Mouse (Mus musculus) midbrain, embryonic 10.5 days (tissue): ENCODE measurements around the gene Slamf6. TPM values are rescaled to one million over a fixed set of nuclear protein-coding genes. Genes with fewer than 3 reads are reported as not detected.

Source experiments
- DNase-seq: peaks from one replicate; pipeline ENCODE4 v3.0.0-alpha.2; 2017; ENCODE audit warnings: low spot score
- H3K27ac ChIP-seq: fragments of 300-500 bp; sonication (generic); replicated peaks from 2 replicates; pipeline ENCODE4 v1.5.1; 2016; ENCODE audit warnings: mild to moderate bottlenecking
- H3K27me3 ChIP-seq: fragments of 300-500 bp; sonication (generic); 2 replicates; pipeline ENCODE4 v1.6.1; 2016; ENCODE audit warnings: low read depth, mild to moderate bottlenecking; ENCODE audit not compliant: poor library complexity, severe bottlenecking
- H3K36me3 ChIP-seq: fragments of 300-500 bp; sonication (generic); 2 replicates; pipeline ENCODE4 v1.6.1; 2016; ENCODE audit warnings: mild to moderate bottlenecking, moderate library complexity
- H3K4me1 ChIP-seq: fragments of 300-500 bp; sonication (generic); 2 replicates; pipeline ENCODE4 v1.6.1; 2016
- H3K4me3 ChIP-seq: fragments of 300-500 bp; sonication (generic); 2 replicates; pipeline ENCODE4 v1.5.1; 2016; ENCODE audit warnings: mild to moderate bottlenecking, moderate library complexity
- H3K9me3 ChIP-seq: fragments of 300-500 bp; sonication (generic); replicated peaks from 2 replicates; pipeline ENCODE4 v1.6.1; 2016; ENCODE audit warnings: mild to moderate bottlenecking
- WGBS: fragments of 180-500 bp; shearing (Covaris S2); methylation state at CpG from one replicate; pipeline ENCODE4 v1.1.7; 2016; 5-methylcytosine and 5-hydroxymethylcytosine counted together
- polyA plus RNA-seq: library from polyadenylated mRNA; unstranded; fragments of >200 nt; fragmentation: Nextera tagmentation; extraction: Ambion mirVana; gene quantifications from 2 replicates; pipeline ENCODE4 v1.2.1, GENCODE M21; 2016

Slamf6 gene
- polyA plus RNA-seq, 1 experiment from 2014 or later: not detected

DNA sequence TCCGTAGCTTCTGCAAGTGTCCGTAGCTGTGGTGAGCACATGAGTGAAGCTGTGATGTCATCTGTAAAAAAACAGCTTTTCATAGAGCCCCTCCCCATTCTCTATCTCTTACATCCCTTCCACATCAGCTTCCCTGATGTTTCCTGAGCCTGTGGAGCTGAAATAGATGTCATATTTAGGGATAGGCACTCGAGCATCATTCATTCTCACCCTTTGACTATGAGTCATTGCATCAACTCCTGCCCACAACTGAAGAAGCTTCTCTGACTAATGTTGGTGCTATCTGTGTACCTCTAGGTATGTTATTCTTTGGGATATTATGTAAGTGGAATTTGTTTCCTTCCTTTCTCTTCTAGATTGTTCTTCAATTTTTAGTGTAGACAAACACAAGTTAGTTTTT lies 7.6 kb downstream of the Slamf6 start:
- 81% methylated on average over 3 of the region's 3 CpGs for WGBS
- H3K36me3 ChIP-seq: no peaks in the 10 kb centered on the region

GRCm38 (mm10) chr1:171933851-171934250 lies 16.5 kb downstream of the Slamf6 start:
- no peaks in the 10 kb centered on the region for H3K4me1 ChIP-seq
- H3K27me3 ChIP-seq: no peaks in the 10 kb centered on the region
- H3K9me3 ChIP-seq: no peaks in the 10 kb centered on the region
- no peak overlapping the region for H3K27ac ChIP-seq
- 84% methylated on average over 3 of the region's 3 CpGs for whole genome bisulfite sequencing
- no peak overlapping the region for H3K4me3 ChIP-seq
- DNase-seq: no peak
- H3K36me3 ChIP-seq: no peaks in the 10 kb centered on the region

More for the DNA sequence above, 7.6 kb downstream of the Slamf6 start:
- Histone ChIP-seq H3K9me3 (no peaks in the 10 kb centered on the region), H3K27me3 (no peaks in the 10 kb centered on the region), H3K4me3 (no peak overlapping the region), H3K4me1 (no peaks in the 10 kb centered on the region), H3K27ac (no peak overlapping the region)
- no peak for DNase-seq

GRCm38 (mm10) chr1:171938952-171939948 lies 21.9 kb downstream of the Slamf6 start:
- 87% methylated on average over 14 of the region's 14 CpGs for WGBS

GRCm38 (mm10) chr1:171940626-171941025 lies 23.3 kb downstream of the Slamf6 start:
- Histone ChIP-seq H3K4me1 (0 out of 2 replicates have a peak, but pooled peaks cover 2% of the 10 kb centered on the region), H3K27ac (no peak overlapping the region), H3K4me3 (no peak overlapping the region), H3K9me3 (no peaks in the 10 kb centered on the region), H3K27me3 (no peaks in the 10 kb centered on the region), H3K36me3 (no peaks in the 10 kb centered on the region)
- no peak for DNase-seq
- 90% methylated on average over 6 of the region's 6 CpGs for WGBS

More at GRCm38 (mm10) chr1:171938952-171939948, 21.9 kb downstream of the Slamf6 start:
- DNase-seq: no peak
- Histone ChIP-seq H3K4me1 (0 out of 2 replicates have a peak, but pooled peaks cover 2% of the 10 kb centered on the region), H3K4me3 (no peak overlapping the region), H3K9me3 (no peaks in the 10 kb centered on the region), H3K36me3 (no peaks in the 10 kb centered on the region), H3K27ac (peak overlapping the region; percentile 1; the same call in 1 of the 2 replicates), H3K27me3 (no peaks in the 10 kb centered on the region)

GRCm38 (mm10) chr1:171946447-171946995 lies 29.2 kb downstream of the Slamf6 start:
- Histone ChIP-seq H3K36me3 (no peaks in the 10 kb centered on the region), H3K27ac (no peak overlapping the region), H3K27me3 (no peaks in the 10 kb centered on the region), H3K4me1 (no peaks in the 10 kb centered on the region), H3K4me3 (no peak overlapping the region), H3K9me3 (no peaks in the 10 kb centered on the region)
- 48% methylated on average over 6 of the region's 6 CpGs for WGBS
- DNase-seq: no peak

DNA sequence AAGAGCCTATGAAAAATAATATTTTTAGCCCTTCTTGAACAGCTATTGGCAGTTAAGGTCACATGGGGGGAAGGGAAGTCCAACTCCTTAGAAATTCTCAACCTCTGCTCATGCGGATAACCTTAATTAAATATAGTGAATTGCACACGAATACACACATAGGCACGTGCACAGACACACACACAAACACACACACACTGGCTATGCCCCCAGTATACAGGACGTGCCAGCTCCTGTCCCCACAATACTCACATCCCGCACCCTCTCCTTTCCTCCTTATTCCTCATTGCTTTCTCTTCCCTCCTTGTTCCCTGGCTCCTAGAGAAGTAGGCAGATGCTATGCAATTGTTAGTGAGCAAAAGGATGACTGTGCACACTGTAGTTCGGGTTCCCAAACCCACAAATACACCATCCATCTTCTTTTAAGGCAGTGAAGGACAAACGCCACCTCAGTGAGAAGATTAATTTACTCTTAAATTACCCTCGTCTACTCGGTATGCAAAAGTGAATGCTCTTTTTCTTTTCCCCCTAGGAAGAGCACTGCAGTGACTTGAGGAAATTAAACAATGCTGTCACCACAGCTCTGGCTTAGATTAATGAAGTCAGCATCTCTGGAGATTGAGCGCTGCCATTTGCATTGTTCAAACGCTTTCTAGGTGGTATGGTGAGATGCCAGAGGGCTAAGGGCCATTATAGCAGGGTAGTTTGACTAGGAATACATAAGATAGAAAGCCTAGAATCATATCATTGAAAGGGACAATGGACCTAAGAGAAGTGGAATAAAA lies 31.0 kb downstream of the Slamf6 start:
- Histone ChIP-seq H3K4me1 (no peaks in the 10 kb centered on the region), H3K27ac (no peak overlapping the region), H3K36me3 (no peaks in the 10 kb centered on the region), H3K4me3 (no peak overlapping the region), H3K9me3 (no peaks in the 10 kb centered on the region), H3K27me3 (no peaks in the 10 kb centered on the region)
- DNase-seq: no peak
- WGBS: 87% methylated on average over 11 of the region's 11 CpGs

GRCm38 (mm10) chr1:171948946-171949508 lies 31.7 kb downstream of the Slamf6 start:
- 87% methylated on average over 6 of the region's 6 CpGs for WGBS
- Histone ChIP-seq H3K4me1 (no peaks in the 10 kb centered on the region), H3K9me3 (no peaks in the 10 kb centered on the region), H3K4me3 (no peak overlapping the region), H3K27me3 (no peaks in the 10 kb centered on the region), H3K36me3 (no peaks in the 10 kb centered on the region), H3K27ac (no peak overlapping the region)
- DNase-seq: no peak

DNA sequence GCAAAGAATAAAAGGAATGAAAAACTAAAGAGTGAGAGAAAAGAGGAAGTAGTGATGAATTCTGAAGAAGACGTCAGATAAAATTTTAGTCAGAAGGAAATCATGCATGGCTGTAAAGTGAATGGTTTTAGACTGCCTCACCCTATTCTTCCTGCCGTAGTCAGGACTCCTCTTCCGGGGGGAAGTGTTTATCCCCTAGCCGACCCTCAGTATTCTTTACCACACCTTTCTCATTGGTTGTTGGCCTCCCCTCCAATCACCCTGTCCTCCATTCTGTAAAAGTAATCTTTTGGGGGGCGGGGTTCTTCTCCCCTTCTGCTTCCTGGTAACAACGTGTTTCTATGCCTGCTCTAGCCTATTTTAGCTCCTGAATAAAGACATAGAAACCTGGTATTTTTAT lies 37.8 kb downstream of the Slamf6 start:
- Histone ChIP-seq H3K27me3 (no peaks in the 10 kb centered on the region), H3K4me3 (no peak overlapping the region), H3K36me3 (no peaks in the 10 kb centered on the region), H3K9me3 (no peaks in the 10 kb centered on the region), H3K4me1 (no peaks in the 10 kb centered on the region), H3K27ac (no peak overlapping the region)
- 77% methylated on average over 6 of the region's 6 CpGs for WGBS
- no peak for DNase-seq

GRCm38 (mm10) chr1:171957411-171957810 lies 40.1 kb downstream of the Slamf6 start:
- Histone ChIP-seq H3K9me3 (no peaks in the 10 kb centered on the region), H3K4me1 (no peaks in the 10 kb centered on the region), H3K36me3 (no peaks in the 10 kb centered on the region), H3K27ac (no peak overlapping the region), H3K4me3 (no peak overlapping the region), H3K27me3 (no peaks in the 10 kb centered on the region)
- DNase-seq: no peak
- 87% methylated on average over 2 of the region's 2 CpGs for WGBS

GRCm38 (mm10) chr1:171960726-171961125 lies 43.4 kb downstream of the Slamf6 start:
- Histone ChIP-seq H3K27ac (no peak overlapping the region), H3K4me3 (no peak overlapping the region), H3K36me3 (no peaks in the 10 kb centered on the region), H3K9me3 (no peaks in the 10 kb centered on the region), H3K4me1 (no peaks in the 10 kb centered on the region), H3K27me3 (no peaks in the 10 kb centered on the region)
- no peak for DNase-seq
- 92% methylated on average over 5 of the region's 5 CpGs for WGBS

GRCm38 (mm10) chr1:171961704-171962103 lies 44.4 kb downstream of the Slamf6 start:
- Histone ChIP-seq H3K4me1 (no peaks in the 10 kb centered on the region), H3K27me3 (no peaks in the 10 kb centered on the region), H3K4me3 (no peak overlapping the region), H3K27ac (no peak overlapping the region), H3K36me3 (no peaks in the 10 kb centered on the region), H3K9me3 (no peaks in the 10 kb centered on the region)
- no peak for DNase-seq
- WGBS: 88% methylated on average over 6 of the region's 6 CpGs

DNA sequence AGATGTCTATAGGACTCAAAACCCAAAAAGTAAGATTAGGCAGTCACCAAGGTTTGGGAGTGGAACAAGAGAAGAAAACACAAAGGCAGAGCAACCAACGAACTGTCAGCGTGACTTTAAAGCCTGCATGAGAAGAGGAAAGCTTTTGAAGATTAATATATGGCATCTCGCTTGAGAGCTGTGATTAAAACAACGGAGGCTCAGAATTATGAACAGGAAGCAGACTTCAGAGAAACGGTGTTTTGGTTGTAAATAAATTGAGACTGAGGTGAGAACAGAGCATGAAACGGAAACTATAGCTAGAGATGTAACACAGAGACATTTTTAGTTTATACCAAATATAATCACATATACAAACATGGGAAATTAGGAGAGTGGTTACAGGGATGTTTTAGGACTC lies 46.3 kb downstream of the Slamf6 start:
- WGBS: 88% methylated on average over 6 of the region's 6 CpGs
- no peak overlapping the region for H3K4me3 ChIP-seq
- no peaks in the 10 kb centered on the region for H3K27me3 ChIP-seq
- no peaks in the 10 kb centered on the region for H3K4me1 ChIP-seq
- no peak overlapping the region for H3K27ac ChIP-seq
- H3K36me3 ChIP-seq: no peaks in the 10 kb centered on the region
- H3K9me3 ChIP-seq: 0 out of 2 replicates have a peak, but pooled peaks cover 4% of the 10 kb centered on the region
- no peak for DNase-seq
